Mouse (Mus musculus) granulocyte monocyte progenitor cell, adult 5-6 weeks (primary cell): ENCODE data around the gene Ifi205. TPM values are rescaled to one million over a fixed set of nuclear protein-coding genes. Genes with fewer than 3 reads are reported as not detected.
"Not testable (repeated sequence)": the region's sequence is repeated elsewhere in the genome, so short reads cannot be mapped to it uniquely, and the experiment has no call there.

ENCODE experiments used
- ATAC-seq: replicated peaks from 2 replicates; pipeline ENCODE4 v1.8.0; 2016; ENCODE audit warnings: mild to moderate bottlenecking, moderate TSS enrichment, inconsistent platforms; ENCODE audit not compliant: poor library complexity, severe bottlenecking
- total RNA-seq, 2 experiments: library from RNA; stranded (forward) in 1 of 2; stranded (reverse) in 1 of 2; fragments of 200-712, 200-1000 nt in 1 of 2; fragments of >200 nt in 1 of 2; fragmentation: Nextera tagmentation in 1 of 2; gene quantifications; 2 replicates each; pipeline ENCODE4 v1.2.3; 2014 to 2017

The Ifi205 gene
- total RNA-seq, 2 experiments from 2014 or later = not detected

- ATAC-seq = not testable (repeated sequence)
Observed at GRCm38 (mm10) chr1:173981038-173981437, 50.6 kb downstream of the Ifi205 start.

DNA sequence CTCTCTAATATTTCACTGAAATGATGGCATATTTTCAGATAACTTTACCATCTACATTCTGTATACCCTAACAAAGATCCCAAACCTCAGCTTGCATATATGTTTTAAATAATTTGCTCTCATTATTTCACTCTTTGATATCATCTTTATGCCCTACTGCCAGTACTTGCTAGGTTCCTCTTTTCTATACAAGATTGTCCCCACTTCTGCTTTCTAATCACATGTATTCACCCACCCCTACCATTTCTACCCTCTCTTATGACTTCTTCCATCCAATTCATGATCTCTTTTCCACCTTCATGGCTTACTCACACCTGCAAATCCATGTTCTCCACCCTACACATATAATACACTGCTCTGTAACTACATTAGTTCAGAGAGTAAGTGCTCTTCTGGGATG is 54.0 kb downstream of the Ifi205 start:
- ATAC-seq = peak; percentile 99

- no peak for ATAC-seq
Observed at GRCm38 (mm10) chr1:173973111-173973510, 58.5 kb downstream of the Ifi205 start.

Other genes with a start within 250 kb of the Ifi205 start
- gene Ifi211, start 118.8 kb downstream of the Ifi205 start, total RNA-seq (2014; fragmentation: Nextera tagmentation) = 9.3 and 12.3 TPM in 2 replicates
- 13.2 and 16.0 TPM in 2 replicates for gene Ifi211, start 118.8 kb downstream of the Ifi205 start, total RNA-seq (2017)
- gene Mndal, start 89.3 kb downstream of the Ifi205 start, total RNA-seq (2014; fragmentation: Nextera tagmentation) = 95.6 and 101 TPM in 2 replicates
- 105 and 119 TPM in 2 replicates for gene Mndal, start 89.3 kb downstream of the Ifi205 start, total RNA-seq (2017)
- gene Ifi203, start 89.1 kb downstream of the Ifi205 start, total RNA-seq (2014; fragmentation: Nextera tagmentation) = 58.4 and 73.0 TPM in 2 replicates
- 26.6 and 61.0 TPM in 2 replicates for gene Ifi203, start 89.1 kb downstream of the Ifi205 start, total RNA-seq (2017)
- not detected in 2 replicates for gene Ifi202b, start 49.1 kb downstream of the Ifi205 start, total RNA-seq (2014; fragmentation: Nextera tagmentation)
- gene Ifi202b, start 49.1 kb downstream of the Ifi205 start, total RNA-seq (2017) = not detected in 2 replicates
- 0.41 TPM in 1 of 2 replicates, not detected in the other for gene Olfr433, start 8.9 kb upstream of the Ifi205 start, total RNA-seq (2014; fragmentation: Nextera tagmentation)
- gene Olfr433, start 8.9 kb upstream of the Ifi205 start, total RNA-seq (2017) = not detected in 2 replicates
- not detected in 2 replicates for gene Olfr432, start 17.4 kb upstream of the Ifi205 start, total RNA-seq (2014; fragmentation: Nextera tagmentation)
- gene Olfr432, start 17.4 kb upstream of the Ifi205 start, total RNA-seq (2017) = not detected in 2 replicates
- gene Olfr430, start 34.8 kb upstream of the Ifi205 start, total RNA-seq (2014; fragmentation: Nextera tagmentation) = not detected in 2 replicates
- gene Olfr430, start 34.8 kb upstream of the Ifi205 start, total RNA-seq (2017) = not detected in 2 replicates
- not detected in 2 replicates for gene Olfr429, start 52.5 kb upstream of the Ifi205 start, total RNA-seq (2014; fragmentation: Nextera tagmentation)
- gene Olfr429, start 52.5 kb upstream of the Ifi205 start, total RNA-seq (2017) = not detected in 2 replicates
- not detected in 2 replicates for gene Olfr427, start 65.1 kb upstream of the Ifi205 start, total RNA-seq (2014; fragmentation: Nextera tagmentation)
- gene Olfr427, start 65.1 kb upstream of the Ifi205 start, total RNA-seq (2017) = not detected in 2 replicates
- gene Olfr231, start 89.4 kb upstream of the Ifi205 start, total RNA-seq (2014; fragmentation: Nextera tagmentation) = not detected in 2 replicates
- not detected in 2 replicates for gene Olfr231, start 89.4 kb upstream of the Ifi205 start, total RNA-seq (2017)
- not detected in 2 replicates for gene Olfr424, start 99.7 kb upstream of the Ifi205 start, total RNA-seq (2014; fragmentation: Nextera tagmentation)
- gene Olfr424, start 99.7 kb upstream of the Ifi205 start, total RNA-seq (2017) = not detected in 2 replicates
- not detected in 2 replicates for gene Olfr420, start 123.8 kb upstream of the Ifi205 start, total RNA-seq (2014; fragmentation: Nextera tagmentation)
- not detected in 2 replicates for gene Olfr420, start 123.8 kb upstream of the Ifi205 start, total RNA-seq (2017)
- gene Spta1, start 141.0 kb upstream of the Ifi205 start, total RNA-seq (2014; fragmentation: Nextera tagmentation) = 0.15 TPM in 1 of 2 replicates, not detected in the other
- 0.34 and 0.72 TPM in 2 replicates for gene Spta1, start 141.0 kb upstream of the Ifi205 start, total RNA-seq (2017)
- not detected in 2 replicates for gene Olfr419, start 220.3 kb upstream of the Ifi205 start, total RNA-seq (2014; fragmentation: Nextera tagmentation)
- not detected in 2 replicates for gene Olfr419, start 220.3 kb upstream of the Ifi205 start, total RNA-seq (2017)